Mouse (Mus musculus): ENCODE measurements at regions not wholly inside any gene's neighbourhood (a gene's known extent, or its start where the extent isn't known, plus 50 kb on each side); places are given as distances from the start of the nearest gene placed in this dataset.

DNA sequence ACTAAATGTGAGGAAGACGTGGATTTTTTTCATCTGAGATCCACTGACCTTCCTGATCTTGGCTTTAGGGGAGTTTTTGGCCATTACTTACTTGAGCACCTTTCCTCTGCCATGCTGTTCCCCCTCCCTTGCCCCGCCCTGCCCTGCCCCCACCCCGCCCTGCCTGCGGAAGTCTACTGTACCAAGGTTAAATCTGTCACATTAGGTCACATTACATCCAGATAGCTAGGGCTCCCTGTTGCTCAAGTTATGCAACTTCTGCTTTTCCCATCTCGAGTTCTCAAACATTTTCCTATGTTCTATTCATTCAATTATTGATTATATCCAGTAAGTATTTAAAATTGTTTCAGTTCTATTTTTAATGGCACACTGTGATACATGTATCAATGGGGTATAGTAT lies 144.7 kb upstream of the Cnot2 start:
- DNase-seq (ENCODE audit: low spot score in 2 of 2) = no peak

DNA sequence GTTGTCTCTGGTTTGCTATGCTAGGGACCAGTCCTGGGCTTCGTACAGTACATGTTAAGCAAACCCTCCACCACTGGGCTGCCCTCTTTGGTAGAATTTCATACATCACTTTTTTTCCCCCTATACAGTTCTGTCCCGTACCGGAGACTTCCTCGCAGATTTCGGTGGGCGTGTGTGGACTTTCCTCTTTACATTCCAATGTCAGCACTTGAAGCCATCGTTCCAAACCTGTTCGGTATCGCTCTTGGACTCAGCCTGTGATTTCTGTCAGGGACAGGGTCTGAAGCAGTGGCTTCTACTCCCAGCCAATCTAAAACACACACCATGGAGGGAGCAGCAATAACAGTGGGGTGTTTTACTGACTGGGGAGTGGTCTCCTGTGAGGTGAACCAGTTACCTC lies 140.7 kb upstream of the Cnot2 start:
- DNase-seq (ENCODE audit: low spot score in 2 of 2) = no peak

DNA sequence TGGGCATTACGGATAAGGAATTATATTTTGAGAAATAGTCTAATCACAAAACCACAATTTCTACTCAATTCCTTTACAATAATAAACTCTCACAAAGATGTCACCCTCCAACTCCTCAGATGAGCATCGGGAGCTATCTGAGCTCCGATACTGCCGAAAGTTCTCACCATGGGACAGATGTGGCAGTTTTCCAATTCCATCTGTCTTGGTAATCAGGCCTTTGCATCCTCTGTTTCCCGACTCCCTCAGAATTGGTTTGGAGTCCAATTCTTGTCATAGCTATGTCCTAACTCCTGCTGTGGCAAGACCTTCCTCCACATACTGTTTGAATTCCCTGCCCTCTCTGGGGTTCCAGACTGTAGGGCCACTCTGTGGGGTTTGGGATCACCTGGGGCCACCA lies 138.3 kb upstream of the Cnot2 start:
- no peak for DNase-seq (ENCODE audit: low spot score in 2 of 2)

DNA sequence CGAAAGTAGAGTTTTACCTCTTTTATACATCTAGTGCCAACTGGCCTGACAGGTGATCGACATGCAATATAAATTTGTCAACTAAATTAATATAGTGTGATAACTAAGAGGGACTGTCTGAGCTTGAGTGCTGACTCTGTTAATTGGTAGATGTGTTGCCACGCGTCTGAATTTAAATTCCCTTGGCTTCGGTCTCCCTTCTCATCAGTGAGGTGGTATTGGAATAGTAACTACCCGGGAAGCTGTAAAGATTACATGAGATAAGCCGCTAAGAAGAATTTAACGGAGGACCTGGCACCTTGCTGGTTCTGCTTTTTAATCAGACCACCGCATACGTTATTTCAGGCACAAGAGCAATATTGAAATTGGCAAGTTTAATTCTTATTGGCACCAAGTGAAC lies 136.7 kb upstream of the Cnot2 start:
- DNase-seq (ENCODE audit: low spot score in 2 of 2) = no peak

- no peak for DNase-seq (ENCODE audit: low spot score in 2 of 2)
These were observed 135.8 kb upstream of the Cnot2 start for GRCm38 (mm10) chr10:116717017-116717643.

DNA sequence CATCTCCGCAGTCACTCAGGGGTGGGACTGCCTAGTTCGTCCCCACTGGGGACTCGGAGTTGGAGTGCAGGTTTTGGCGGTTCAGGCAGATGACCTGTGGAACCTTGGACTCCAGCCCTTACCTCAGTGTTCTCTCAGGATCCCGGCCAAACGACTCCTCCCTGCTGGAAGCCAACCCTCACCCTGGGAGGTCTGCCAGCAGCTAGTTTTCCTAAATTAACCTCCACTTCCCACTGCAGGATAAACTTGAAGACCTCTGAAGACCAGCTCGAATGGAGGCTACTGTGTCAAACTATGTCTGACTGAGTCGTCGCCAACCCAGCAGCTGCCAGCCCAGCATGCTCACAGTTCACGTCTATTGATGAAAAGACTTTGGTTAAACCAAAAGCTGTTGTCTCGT lies 132.1 kb upstream of the Cnot2 start:
- no peak for DNase-seq (ENCODE audit: low spot score in 2 of 2)

GRCm38 (mm10) chr10:116707025-116707424 lies 125.7 kb upstream of the Cnot2 start:
- DNase-seq (ENCODE audit: low spot score in 2 of 2) = no peak

GRCm38 (mm10) chr10:116701281-116701680 lies 120.0 kb upstream of the Cnot2 start:
- DNase-seq (ENCODE audit: low spot score in 2 of 2) = no peak

- no peak for DNase-seq (ENCODE audit: low spot score in 2 of 2)
These were observed 118.4 kb upstream of the Cnot2 start for GRCm38 (mm10) chr10:116699711-116700110.

GRCm38 (mm10) chr10:116697628-116698316 lies 116.5 kb upstream of the Cnot2 start:
- DNase-seq (ENCODE audit: low spot score in 2 of 2) = no peak

DNA sequence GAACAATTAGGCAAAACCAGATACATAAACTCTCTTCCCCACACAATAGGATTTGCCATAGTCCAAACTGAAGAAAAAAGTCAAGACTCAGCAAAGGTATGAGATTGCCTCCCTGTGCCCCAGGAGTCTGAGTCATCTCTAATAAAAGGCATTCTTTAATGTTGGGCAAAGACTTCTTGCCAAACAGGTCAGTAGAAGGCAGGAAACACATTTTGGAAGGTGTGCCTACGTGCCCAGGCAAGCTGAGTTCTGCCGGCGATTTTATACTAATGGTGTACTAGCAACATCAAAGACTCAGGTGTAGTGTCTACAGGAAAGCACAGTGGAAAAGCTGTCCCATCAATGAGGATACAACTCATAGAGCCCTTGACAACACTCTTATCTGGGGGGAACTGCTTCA lies 112.5 kb upstream of the Cnot2 start:
- DNase-seq (ENCODE audit: low spot score in 2 of 2) = no peak

DNA sequence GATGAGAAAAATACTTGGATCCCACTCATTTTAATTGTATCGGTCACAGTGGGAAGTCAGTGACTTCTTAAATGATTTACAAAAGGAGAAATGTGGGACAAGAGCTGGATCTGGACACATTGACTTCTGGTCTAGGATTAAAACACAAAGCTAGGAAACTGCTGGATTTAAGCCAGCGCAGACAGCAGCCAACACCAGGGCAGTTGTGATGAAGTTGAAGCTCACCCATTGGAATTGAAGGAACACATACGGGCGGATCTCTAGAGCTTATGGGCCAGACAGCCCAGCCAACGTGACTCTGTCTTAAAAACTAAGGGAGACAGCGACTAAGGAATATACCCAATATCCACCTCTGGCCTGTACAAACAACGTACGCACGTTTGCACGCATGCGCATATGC lies 105.4 kb upstream of the Cnot2 start:
- DNase-seq (ENCODE audit: low spot score in 2 of 2) = no peak

DNA sequence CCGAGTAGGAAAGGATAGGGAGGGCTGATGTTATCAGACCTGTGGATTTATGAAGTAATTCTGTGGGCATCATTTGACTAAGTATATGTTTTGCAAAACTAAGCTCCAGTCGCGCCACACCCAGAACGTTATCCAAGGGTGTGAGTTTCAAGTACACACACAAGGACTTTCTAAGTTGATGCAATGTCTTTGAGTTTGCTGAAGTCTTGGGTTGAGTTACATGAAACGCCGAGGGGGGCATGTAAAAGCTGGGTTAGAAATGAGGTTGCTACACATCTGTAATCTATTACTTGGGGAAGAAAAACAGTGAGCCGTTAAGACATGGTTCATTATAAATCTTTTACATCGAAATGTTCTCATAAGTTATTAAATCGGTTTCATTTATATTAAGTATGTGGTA lies 102.1 kb upstream of the Cnot2 start:
- no peak for DNase-seq (ENCODE audit: low spot score in 2 of 2)

DNA sequence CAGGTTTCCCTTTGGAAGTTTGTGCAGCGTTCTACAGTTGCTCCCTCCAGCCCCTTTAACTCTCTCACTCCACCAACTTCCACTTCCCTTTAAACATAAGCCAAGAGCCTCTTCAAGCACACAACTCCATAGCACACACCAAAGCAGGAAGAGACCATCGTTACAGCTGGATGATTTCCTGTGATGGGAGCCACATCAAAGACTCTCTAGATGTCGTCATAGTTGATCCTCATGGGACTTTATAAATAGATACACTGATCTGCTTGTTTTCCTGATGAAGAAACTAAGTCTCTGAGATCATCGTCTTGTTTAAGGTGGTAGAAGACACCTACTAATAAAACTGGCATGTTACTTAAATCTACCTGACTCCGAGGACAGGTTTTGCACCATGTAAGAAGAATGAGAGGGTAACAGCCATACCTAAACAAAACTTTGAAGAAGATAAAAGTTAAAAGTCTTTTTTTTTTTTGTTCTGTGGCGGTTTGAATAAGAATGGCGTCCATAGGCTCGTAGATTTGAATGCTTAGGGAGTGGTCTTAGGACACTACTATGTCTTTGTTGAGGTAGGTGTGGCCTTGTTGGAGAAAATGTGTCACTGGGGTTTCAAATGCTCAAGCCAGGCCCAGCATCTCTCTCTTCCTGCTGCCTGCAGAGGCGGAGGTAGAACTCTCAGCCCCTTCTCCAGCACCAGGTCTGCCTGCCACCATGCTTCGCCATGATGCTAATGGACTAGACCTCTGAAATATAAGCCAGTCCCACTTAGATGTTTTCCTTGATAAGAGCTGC lies 97.8 kb upstream of the Cnot2 start:
- DNase-seq (ENCODE audit: low spot score in 2 of 2) = no peak

- DNase-seq (ENCODE audit: low spot score in 2 of 2) = no peak
These were observed 96.6 kb upstream of the Cnot2 start for GRCm38 (mm10) chr10:116677949-116678348.

DNA sequence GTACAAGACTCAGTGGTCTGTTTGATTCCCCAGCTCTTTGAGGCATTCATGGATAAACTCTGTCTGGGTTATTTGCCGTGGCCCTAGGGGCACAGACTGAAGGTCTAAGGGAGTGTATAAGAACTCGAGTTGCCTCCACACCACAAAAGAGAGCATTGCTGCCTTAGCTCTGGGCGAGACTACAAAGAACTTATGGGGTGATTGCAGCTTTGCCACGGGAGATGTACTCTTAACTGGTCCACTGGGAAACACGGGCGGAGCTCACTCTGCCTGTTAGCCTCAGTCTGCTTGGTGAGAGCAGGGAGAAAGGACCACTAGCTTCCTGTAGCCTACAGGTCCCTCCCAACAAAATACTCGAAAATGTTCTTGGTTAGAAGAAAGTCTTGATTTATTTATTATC lies 93.9 kb upstream of the Cnot2 start:
- no peak for DNase-seq (ENCODE audit: low spot score in 2 of 2)

DNA sequence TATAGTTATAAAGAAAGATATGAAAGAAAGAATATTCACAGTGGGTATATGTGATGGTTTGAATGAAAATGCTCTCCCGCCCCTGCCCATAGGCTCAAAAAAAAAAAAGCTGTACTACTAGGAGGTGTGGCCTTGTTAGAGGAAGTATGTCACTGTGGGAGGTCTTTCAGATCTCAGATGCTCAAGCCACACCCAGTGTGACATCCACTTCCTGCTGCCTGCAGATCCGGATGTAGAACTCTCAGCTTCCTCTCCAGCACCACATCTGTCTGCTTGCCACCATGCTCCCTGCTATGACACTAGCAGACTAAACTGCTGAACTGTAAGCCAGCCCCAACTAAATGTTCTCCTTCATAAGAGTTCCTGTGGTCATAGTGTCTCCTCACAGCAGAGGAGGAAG lies 93.0 kb upstream of the Cnot2 start:
- no peak for DNase-seq (ENCODE audit: low spot score in 2 of 2)

DNA sequence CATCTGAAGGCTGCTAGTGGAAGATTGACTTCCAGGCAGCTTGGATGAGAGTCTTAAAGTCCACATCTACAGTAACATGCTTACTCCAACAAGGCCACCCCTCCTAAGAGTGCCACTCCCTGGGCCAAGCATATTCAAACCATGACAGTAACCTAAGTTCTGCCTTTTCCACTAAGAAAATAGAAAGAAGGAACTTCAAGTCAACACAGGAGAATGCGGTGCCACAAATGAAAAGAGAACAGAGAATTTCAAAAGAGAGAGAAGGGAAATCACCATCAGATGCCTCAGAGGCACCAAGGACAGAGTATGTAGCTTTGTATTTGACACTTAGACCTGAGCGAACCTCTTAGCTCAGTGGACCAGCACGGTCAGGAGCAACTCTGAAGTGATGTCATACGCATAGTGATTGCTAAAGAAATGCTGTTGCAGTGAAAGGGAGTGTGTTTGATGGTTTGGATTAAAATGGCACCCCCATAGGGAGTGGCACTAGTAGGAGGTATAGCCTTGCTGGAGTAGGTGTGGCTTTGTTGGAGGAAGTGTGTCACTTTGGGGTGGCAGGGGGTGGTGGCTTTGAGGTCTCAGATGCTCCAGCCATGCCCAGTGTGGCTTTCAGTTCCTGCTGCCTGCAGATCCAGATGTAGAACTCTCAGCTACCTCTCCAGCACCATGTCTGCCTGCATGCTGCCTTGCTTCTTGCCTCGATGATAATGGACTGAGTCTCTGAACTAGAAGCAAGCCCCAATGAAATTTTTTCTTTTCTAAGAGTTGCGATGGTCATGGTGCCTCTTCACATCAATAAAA lies 77.1 kb upstream of the Cnot2 start:
- DNase-seq (ENCODE audit: low spot score in 2 of 2) = no peak

- DNase-seq (ENCODE audit: low spot score in 2 of 2) = no peak
These were observed 74.6 kb upstream of the Cnot2 start for GRCm38 (mm10) chr10:116655891-116656290.

DNA sequence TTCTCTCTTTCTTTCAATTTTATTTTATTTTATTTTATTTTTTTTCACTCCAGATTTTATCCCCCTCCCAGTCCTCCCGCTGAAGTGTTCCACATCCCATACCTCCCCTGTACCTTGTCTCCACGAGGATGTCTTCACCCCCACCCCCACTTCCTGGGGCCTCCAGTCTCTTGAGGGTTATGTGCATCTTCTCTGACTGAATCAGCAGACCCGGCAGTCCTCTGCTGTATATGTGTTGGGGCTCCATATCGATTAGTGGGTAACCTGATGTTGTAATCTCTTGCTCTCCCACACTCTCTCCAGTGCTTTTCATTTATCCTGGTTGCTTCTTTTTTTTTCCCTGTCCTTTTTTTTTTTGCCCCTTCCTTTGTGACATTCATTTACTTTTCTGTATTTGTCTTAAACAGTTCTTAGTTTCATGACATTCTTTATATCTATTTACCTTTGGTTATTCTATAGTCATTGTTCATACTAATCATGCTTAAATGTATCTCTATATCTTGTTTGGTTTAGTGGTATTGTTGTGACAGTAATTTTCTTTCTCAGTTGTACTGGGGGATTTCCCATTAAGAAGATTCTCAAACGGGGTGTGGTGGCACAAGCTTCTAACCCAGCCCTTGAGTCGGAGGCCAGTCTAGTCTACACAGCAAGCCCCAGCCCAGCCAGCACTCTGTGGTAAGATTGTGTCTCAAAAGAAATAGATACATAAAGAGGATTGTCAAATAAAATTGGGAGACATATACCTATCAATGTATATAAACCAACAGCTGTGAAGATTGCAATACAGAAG lies 73.9 kb upstream of the Cnot2 start:
- DNase-seq (ENCODE audit: low spot score in 2 of 2) = no peak

DNA sequence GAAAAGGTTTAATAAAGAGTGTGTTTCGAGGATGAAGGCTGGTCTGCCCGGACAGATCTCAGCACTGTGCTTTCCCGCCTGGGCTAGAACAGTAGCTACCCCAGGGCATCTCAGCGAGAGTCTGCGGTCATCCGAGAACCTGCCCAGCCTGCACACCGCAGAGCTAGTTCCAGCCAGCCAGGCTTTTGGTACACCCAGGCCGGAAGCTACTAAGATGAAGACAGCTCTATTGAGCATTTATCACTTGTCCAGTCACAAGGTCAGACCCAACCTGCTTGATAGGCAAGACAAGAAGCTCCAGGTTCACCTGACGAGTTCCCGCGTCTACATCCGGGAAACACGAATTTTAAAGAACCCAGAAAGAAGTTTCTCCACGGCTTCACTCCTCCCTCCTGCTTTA lies 72.8 kb upstream of the Cnot2 start:
- no peak for DNase-seq (ENCODE audit: low spot score in 2 of 2)

All from frontal cortex, postnatal 25 days (tissue).